ENCODE assay signal across 31 mouse cellular contexts in genomic region chr4:132981621-132982020, GRCm38 (mm10). TPM values are rescaled to one million over a fixed set of nuclear protein-coding genes. Genes with fewer than 3 reads are reported as not detected.
A peak's percentile ranks its signal among the peaks of the same experiment; 100 is the strongest.
DNase-seq lines count a peak whose midpoint lies in the region; ATAC-seq and TF ChIP-seq lines count a peak whose summit lies in the region.
"Had no signal": no experiment of that assay in that cellular context is flagged by ENCODE, and none has a peak within 500 bp of the region (broad histone marks: within the 10 kb centered on the region; RNA-seq: fewer than 3 reads in every experiment).

No protein-coding gene starts in this region.

- intact Hi-C loops in gastrocnemius, postnatal 14 days (cut with DNase I; ENCODE audit: low total_unique reads), result no loop called here

- H3K27me3 ChIP-seq in hindbrain, embryonic 10.5 days (ENCODE audit: insufficient read depth, poor library complexity, severe bottlenecking), result peaks cover 17% of the 10 kb centered on the region
- no peaks in the 10 kb centered on the region for H3K27me3 ChIP-seq in hindbrain, embryonic 16.5 days (replicated peaks; ENCODE audit: control insufficient read depth, insufficient read depth, low read length)
- H3K27me3 ChIP-seq: lung, embryonic 15.5 days; Patski had no signal

- peaks cover 46% of the 10 kb centered on the region for H3K4me1 ChIP-seq in hindbrain, embryonic 10.5 days (replicated peaks)
- H3K4me1 ChIP-seq in hindbrain, embryonic 16.5 days (ENCODE audit: control insufficient read depth, insufficient read depth, low read depth, low read length), result peaks cover 7% of the 10 kb centered on the region; the same call in 1 of the 2 replicates
- peaks cover 5% of the 10 kb centered on the region; the same call in 1 of the 2 replicates for H3K4me1 ChIP-seq in bone marrow, adult 2 months (ENCODE audit: control insufficient read depth, insufficient read depth, low read length)

- H3K9me3 ChIP-seq in hindbrain, embryonic 10.5 days, result no peaks in the 10 kb centered on the region
- H3K9me3 ChIP-seq in hindbrain, embryonic 16.5 days (ENCODE audit: control insufficient read depth, low read length), result no peaks in the 10 kb centered on the region
- H3K9me3 ChIP-seq: G1E; heart, embryonic 13.5 days; limb, embryonic 12.5 days; liver, embryonic 15.5 days; lung, embryonic 15.5 days; neural tube, embryonic 13.5 days had no signal

- 83% methylated on average over 6 of the region's 6 CpGs for WGBS in hindbrain, embryonic 10.5 days
- 74% methylated on average over 6 of the region's 6 CpGs for WGBS in hindbrain, embryonic 16.5 days
- WGBS in bone marrow, adult 2 months, result 65% methylated on average over 6 of the region's 6 CpGs

- H3K27ac ChIP-seq in hindbrain, embryonic 10.5 days, result peak overlapping the region; percentile 40
- no peak overlapping the region for H3K27ac ChIP-seq in hindbrain, embryonic 16.5 days (ENCODE audit: low read depth, low read length)
- peak overlapping the region; percentile 32 for H3K27ac ChIP-seq in bone marrow, adult 2 months (ENCODE audit: control insufficient read depth, insufficient read depth, low read depth, low read length, poor library complexity)
- H3K27ac ChIP-seq: gastrocnemius, adult 2 months; heart, adult 2 months; hindbrain, postnatal 0 days; kidney, postnatal 0 days; liver, embryonic 15.5 days; lung, embryonic 15.5 days; neural tube, embryonic 13.5 days had no signal

- ATAC-seq in hindbrain, embryonic 16.5 days, result no peak
- ATAC-seq: forebrain, embryonic 16.5 days; hindbrain, postnatal 0 days; intestine, embryonic 16.5 days; Patski had no signal

- no peak overlapping the region for H3K4me3 ChIP-seq in hindbrain, embryonic 10.5 days
- H3K4me3 ChIP-seq in hindbrain, embryonic 16.5 days (ENCODE audit: low read length), result no peak overlapping the region
- no peak overlapping the region for H3K4me3 ChIP-seq in bone marrow, adult 2 months (replicated peaks; ENCODE audit: control insufficient read depth, low read depth, low read length)
- H3K4me3 ChIP-seq: gastrocnemius, adult 2 months; heart, adult 2 months; heart, embryonic 13.5 days; limb, embryonic 12.5 days; liver, embryonic 15.5 days; lung, embryonic 15.5 days; myocyte; neural tube, embryonic 13.5 days had no signal

- no peak overlapping the region for H3K4me2 ChIP-seq in hindbrain, embryonic 16.5 days (ENCODE audit: low read length)
- H3K4me2 ChIP-seq: heart, embryonic 13.5 days; limb, embryonic 12.5 days; liver, embryonic 15.5 days; lung, embryonic 15.5 days; midbrain, embryonic 11.5 days; neural tube, embryonic 13.5 days had no signal

- no peak overlapping the region for H3K9ac ChIP-seq in hindbrain, embryonic 16.5 days (ENCODE audit: low read depth, low read length)
- H3K9ac ChIP-seq: heart, embryonic 13.5 days; liver, embryonic 15.5 days; lung, embryonic 15.5 days; neural tube, embryonic 13.5 days had no signal

- H3K36me3 ChIP-seq in hindbrain, embryonic 10.5 days, result no peaks in the 10 kb centered on the region
- H3K36me3 ChIP-seq in hindbrain, embryonic 16.5 days (ENCODE audit: control insufficient read depth, insufficient read depth, low read length), result no peaks in the 10 kb centered on the region
- H3K36me3 ChIP-seq: G1E; heart, embryonic 13.5 days; limb, embryonic 12.5 days; liver, embryonic 15.5 days; lung, embryonic 15.5 days; neural tube, embryonic 13.5 days had no signal

- no peak for TF ChIP-seq POLR2A in bone marrow, adult 2 months (IDR thresholded peaks at IDR 0.05; ENCODE audit: borderline replicate concordance, control insufficient read depth, low read depth, low read length)

- no peak for DNase-seq in hindbrain, embryonic 10.5 days (ENCODE audit: low spot score)
- peak; percentile 61 for DNase-seq in naive thymus-derived CD4-positive, alpha-beta T cell, adult 2 months (ENCODE audit: low read depth)
- peak; percentile 66 for DNase-seq in thymus, postnatal 25 days
- DNase-seq in gastrocnemius, postnatal 14 days, result no peak
- no peak for DNase-seq in Muller cell, postnatal 12 days (ENCODE audit: inconsistent ontology term)
- DNase-seq in right cerebral cortex, postnatal 4 days, result no peak
- DNase-seq: adrenal gland, adult 2 months; adrenal gland, postnatal 36 days; cerebellum, adult 2 months; cerebellum, postnatal 14 days; gastrocnemius, adult 2 months; heart, adult 2 months; heart, postnatal 14 days; kidney, adult 8-10 months; kidney, postnatal 4 days; layer of hippocampus, postnatal 36 days had no signal

- no peak for TF ChIP-seq CTCF in bone marrow, adult 2 months (IDR thresholded peaks at IDR 0.05; ENCODE audit: control insufficient read depth, insufficient read depth, low read length)

RNA-seq across cellular contexts. Expression of gene Fgr, which starts 7.7 kb away (rescaled TPM):
- polyA plus RNA-seq in hindbrain, embryonic 10.5 days (2016; fragmentation: Nextera tagmentation; extraction: Ambion mirVana), result 0.14 TPM in 1 of 2 replicates, not detected in the other
- 0.16 and 0.23 TPM in 2 replicates for polyA plus RNA-seq in hindbrain, embryonic 16.5 days (2015; fragmentation: Nextera tagmentation; extraction: Ambion mirVana)
- 16.1 and 53.3 TPM in 2 replicates for polyA plus RNA-seq in bone marrow, adult 2 months (2011; ENCODE audit: insufficient read depth, insufficient read length, low replicate concordance, missing spikeins)
- total RNA-seq in gastrocnemius, postnatal 14 days (2021), result under 1 TPM; 0.10 to 0.16 TPM
- polyA plus RNA-seq: forebrain, embryonic 16.5 days; G1E; midbrain, embryonic 11.5 days; myocyte; neural tube, embryonic 13.5 days; Patski had no signal

RNA-seq across cellular contexts. Expression of gene Ahdc1, which starts 29.4 kb away (rescaled TPM):
- 9.0 and 9.7 TPM in 2 replicates for polyA plus RNA-seq in hindbrain, embryonic 10.5 days (2016; fragmentation: Nextera tagmentation; extraction: Ambion mirVana)
- 10.4 and 11.6 TPM in 2 replicates for polyA plus RNA-seq in hindbrain, embryonic 16.5 days (2015; fragmentation: Nextera tagmentation; extraction: Ambion mirVana)
- 20.1 and 21.7 TPM in 2 replicates for polyA plus RNA-seq in bone marrow, adult 2 months (2011; ENCODE audit: insufficient read depth, insufficient read length, low replicate concordance, missing spikeins)
- 10 to 100 TPM; 37.1 to 56.1 TPM for total RNA-seq in gastrocnemius, postnatal 14 days (2021)

RNA-seq across cellular contexts. Expression of gene Fam76a, which starts 59.3 kb away (rescaled TPM):
- polyA plus RNA-seq in hindbrain, embryonic 10.5 days (2016; fragmentation: Nextera tagmentation; extraction: Ambion mirVana), result 32.9 and 33.2 TPM in 2 replicates
- 33.5 and 40.6 TPM in 2 replicates for polyA plus RNA-seq in hindbrain, embryonic 16.5 days (2015; fragmentation: Nextera tagmentation; extraction: Ambion mirVana)
- 12.8 and 19.1 TPM in 2 replicates for polyA plus RNA-seq in bone marrow, adult 2 months (2011; ENCODE audit: insufficient read depth, insufficient read length, low replicate concordance, missing spikeins)
- total RNA-seq in gastrocnemius, postnatal 14 days (2021), result 10 to 100 TPM; 21.2 to 27.4 TPM

Comparison
In these comparisons a context has a peak if more than half of its experiments do, and no peak if none do; other contexts are left out.
1. DNase-seq: peak in naive thymus-derived CD4-positive, alpha-beta T cell, adult 2 months (single experiment) and thymus, postnatal 25 days (single experiment); none in hindbrain, embryonic 10.5 days (single experiment), gastrocnemius, postnatal 14 days (single experiment), Muller cell, postnatal 12 days (single experiment) and right cerebral cortex, postnatal 4 days (single experiment).
2. RNA of gene Fgr, which starts 7.7 kb away (polyA plus RNA-seq): 16.1 to 53.3 TPM in bone marrow, adult 2 months; 0.16 to 0.23 TPM in hindbrain, embryonic 16.5 days and 0.14 TPM in hindbrain, embryonic 10.5 days; every median in the first group is over 10 times any median in the second.